Mouse (Mus musculus): ENCODE measurements around the gene Itgav. TPM values are rescaled to one million over a fixed set of nuclear protein-coding genes. Genes with fewer than 3 reads are reported as not detected.

Itgav gene
- polyA plus RNA-seq, 1 experiment = 37.6 TPM

GRCm38 (mm10) chr2:83825161-83825560 lies 101.0 kb downstream of the Itgav start:
- Histone ChIP-seq H3K4me3 (replicated peaks; ENCODE audit: extremely low read depth, low read depth, low read length) (no peak overlapping the region), H3K4me1 (ENCODE audit: control insufficient read depth, insufficient read depth, low read length) (no peaks in the 10 kb centered on the region)
- DNase-seq = no peak
- 73% methylated on average over 5 of the region's 5 CpGs for WGBS
- TF ChIP-seq CTCF (IDR thresholded peaks at IDR 0.05; ENCODE audit: insufficient read depth, low read length) (no peak), POLR2A (IDR thresholded peaks at IDR 0.05; ENCODE audit: borderline replicate concordance, extremely low read depth, low read depth, low read length) (no peak)

DNA sequence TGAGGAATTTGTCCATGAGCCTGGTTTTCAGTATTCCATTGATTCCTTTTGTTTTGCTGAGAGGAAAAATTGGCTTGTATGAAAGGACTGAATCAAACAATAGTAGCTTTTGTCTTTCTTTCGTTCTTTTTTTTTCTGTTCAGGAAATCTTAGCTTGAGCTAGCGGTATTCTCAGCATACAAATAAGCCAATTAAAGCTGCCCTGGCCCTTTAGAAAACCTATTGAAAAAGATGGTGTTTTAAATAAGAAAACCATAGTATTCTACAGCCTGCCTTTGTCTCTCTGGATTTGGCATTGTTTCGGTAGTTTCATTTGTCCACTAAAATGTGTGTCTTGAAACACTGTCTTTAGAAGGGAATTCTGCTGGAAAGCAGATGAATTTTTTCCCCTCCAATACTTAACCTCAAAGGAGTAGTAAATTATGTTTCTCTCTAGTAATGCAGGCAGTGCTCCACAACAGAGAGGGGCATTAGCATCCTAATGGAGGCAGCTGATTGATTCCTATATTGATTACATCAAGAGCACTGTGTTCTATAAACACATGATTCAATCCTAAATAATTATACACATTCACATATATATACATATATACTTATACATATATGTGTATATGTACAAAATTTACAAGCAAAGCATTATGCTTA lies 104.8 kb downstream of the Itgav start:
- Histone ChIP-seq H3K4me3 (replicated peaks; ENCODE audit: extremely low read depth, low read depth, low read length) (no peak overlapping the region), H3K4me1 (ENCODE audit: control insufficient read depth, insufficient read depth, low read length) (no peaks in the 10 kb centered on the region)
- TF ChIP-seq POLR2A (IDR thresholded peaks at IDR 0.05; ENCODE audit: borderline replicate concordance, extremely low read depth, low read depth, low read length) (no peak), CTCF (IDR thresholded peaks at IDR 0.05; ENCODE audit: insufficient read depth, low read length) (no peak)
- 71% methylated on average over 3 of the region's 3 CpGs for WGBS
- DNase-seq = no peak

- no peak overlapping the region for H3K4me3 ChIP-seq (replicated peaks; ENCODE audit: extremely low read depth, low read depth, low read length)
- no peak for DNase-seq
- H3K4me1 ChIP-seq (ENCODE audit: control insufficient read depth, insufficient read depth, low read length) = no peaks in the 10 kb centered on the region
- WGBS = 78% methylated on average over 4 of the region's 4 CpGs
- TF ChIP-seq CTCF (IDR thresholded peaks at IDR 0.05; ENCODE audit: insufficient read depth, low read length) (no peak), POLR2A (IDR thresholded peaks at IDR 0.05; ENCODE audit: borderline replicate concordance, extremely low read depth, low read depth, low read length) (no peak)
These were observed 108.7 kb downstream of the Itgav start for GRCm38 (mm10) chr2:83832903-83833302.

- Histone ChIP-seq H3K4me3 (replicated peaks; ENCODE audit: extremely low read depth, low read depth, low read length) (no peak overlapping the region), H3K4me1 (ENCODE audit: control insufficient read depth, insufficient read depth, low read length) (no peaks in the 10 kb centered on the region)
- no peak for DNase-seq
- WGBS = 78% methylated on average over 10 of the region's 10 CpGs
- TF ChIP-seq CTCF (IDR thresholded peaks at IDR 0.05; ENCODE audit: insufficient read depth, low read length) = no peak
- TF ChIP-seq POLR2A (IDR thresholded peaks at IDR 0.05; ENCODE audit: borderline replicate concordance, extremely low read depth, low read depth, low read length) = no peak
These were observed 111.3 kb downstream of the Itgav start for GRCm38 (mm10) chr2:83835313-83836070.

- DNase-seq = no peak
- TF ChIP-seq CTCF (IDR thresholded peaks at IDR 0.05; ENCODE audit: insufficient read depth, low read length) (no peak), POLR2A (IDR thresholded peaks at IDR 0.05; ENCODE audit: borderline replicate concordance, extremely low read depth, low read depth, low read length) (no peak)
- WGBS = 69% methylated on average over 3 of the region's 3 CpGs
- H3K4me1 ChIP-seq (ENCODE audit: control insufficient read depth, insufficient read depth, low read length) = no peaks in the 10 kb centered on the region
- no peak overlapping the region for H3K4me3 ChIP-seq (replicated peaks; ENCODE audit: extremely low read depth, low read depth, low read length)
These were observed 124.3 kb downstream of the Itgav start for GRCm38 (mm10) chr2:83848495-83848894.

GRCm38 (mm10) chr2:83853423-83853822 lies 129.2 kb downstream of the Itgav start:
- no peak for TF ChIP-seq POLR2A (IDR thresholded peaks at IDR 0.05; ENCODE audit: borderline replicate concordance, extremely low read depth, low read depth, low read length)
- TF ChIP-seq CTCF (IDR thresholded peaks at IDR 0.05; ENCODE audit: insufficient read depth, low read length) = no peak
- no peaks in the 10 kb centered on the region for H3K4me1 ChIP-seq (ENCODE audit: control insufficient read depth, insufficient read depth, low read length)
- DNase-seq = no peak
- H3K4me3 ChIP-seq (replicated peaks; ENCODE audit: extremely low read depth, low read depth, low read length) = no peak overlapping the region
- WGBS = 82% methylated on average over 10 of the region's 10 CpGs

DNA sequence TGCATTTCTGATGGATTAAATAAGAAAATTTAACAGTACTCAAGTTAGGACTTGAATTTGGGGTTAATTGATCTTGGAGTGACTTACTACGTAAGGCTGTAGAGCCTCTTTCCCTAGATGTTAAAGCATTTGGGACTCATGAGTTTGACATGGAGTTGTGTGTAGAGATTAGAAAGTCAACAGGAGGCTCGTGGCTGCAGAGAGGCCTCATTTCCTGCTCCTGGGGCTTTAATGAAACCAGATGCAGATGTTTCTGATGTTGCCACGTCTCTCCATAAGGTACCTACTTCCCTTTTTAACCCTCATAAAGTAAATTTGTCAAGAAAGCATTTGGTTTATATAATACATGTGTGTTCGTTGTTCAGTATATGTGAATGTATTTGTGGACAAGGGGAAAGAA lies 132.0 kb downstream of the Itgav start:
- TF ChIP-seq CTCF (IDR thresholded peaks at IDR 0.05; ENCODE audit: insufficient read depth, low read length) (no peak), POLR2A (IDR thresholded peaks at IDR 0.05; ENCODE audit: borderline replicate concordance, extremely low read depth, low read depth, low read length) (no peak)
- Histone ChIP-seq H3K4me3 (replicated peaks; ENCODE audit: extremely low read depth, low read depth, low read length) (no peak overlapping the region), H3K4me1 (ENCODE audit: control insufficient read depth, insufficient read depth, low read length) (no peaks in the 10 kb centered on the region)
- WGBS = 39% methylated on average over 4 of the region's 4 CpGs
- no peak for DNase-seq

Other genes starting within 250 kb of the Itgav start
- 9.9 and 14.7 TPM in 2 replicates for gene Zc3h15, start 80.0 kb upstream of the Itgav start, polyA plus RNA-seq (2012; rRNA removed)
- 0.18 and 0.41 TPM in 2 replicates for gene Fam171b, start 88.2 kb downstream of the Itgav start, polyA plus RNA-seq (2012; rRNA removed)
- not detected in 2 replicates for gene Zswim2, start 216.8 kb downstream of the Itgav start, polyA plus RNA-seq (2012; rRNA removed)
- gene Gm13698, start 231.3 kb downstream of the Itgav start, polyA plus RNA-seq (2012; rRNA removed) = not detected in 2 replicates
- gene Gm13693, start 237.1 kb downstream of the Itgav start, polyA plus RNA-seq (2012; rRNA removed) = not detected in 2 replicates
- gene Gm13695, start 242.9 kb downstream of the Itgav start, polyA plus RNA-seq (2012; rRNA removed) = not detected in 2 replicates
- gene Gm13696, start 248.7 kb downstream of the Itgav start, polyA plus RNA-seq (2012; rRNA removed) = not detected in 2 replicates

All from lung, adult 2 months (tissue).